Mouse (Mus musculus) neural tube, embryonic 11.5 days (tissue): Measurements from ENCODE around the gene Npc2. TPM values are rescaled to one million over a fixed set of nuclear protein-coding genes. Genes with fewer than 3 reads are reported as not detected.

Experiments used
- ATAC-seq: fragments of 200-750 bp; cut with Nextera tagmentation; 2 replicates; pipeline ENCODE4 v1.8.0; 2017; ENCODE audit warnings: moderate number of reproducible peaks, mild to moderate bottlenecking, moderate TSS enrichment, moderate library complexity; ENCODE audit not compliant: insufficient read depth, low FRiP score, low TSS enrichment
- DNase-seq: peaks from one replicate; pipeline ENCODE4 v3.0.0-alpha.2; 2015; ENCODE audit warnings: low spot score
- H3K27ac ChIP-seq: fragments of 300-500 bp; sonication (generic); 2 replicates; pipeline ENCODE4 v1.5.1; 2014; ENCODE audit warnings: low read depth, mild to moderate bottlenecking, low read length
- H3K27me3 ChIP-seq: fragments of 300-500 bp; sonication (generic); 2 replicates; pipeline ENCODE4 v1.6.1; 2014; ENCODE audit warnings: mild to moderate bottlenecking, low read length, mixed read lengths; ENCODE audit not compliant: control insufficient read depth, insufficient read depth
- H3K36me3 ChIP-seq: fragments of 300-500 bp; sonication (generic); 2 replicates; pipeline ENCODE4 v1.6.1; 2014; ENCODE audit warnings: mild to moderate bottlenecking, low read length, moderate library complexity, mixed read lengths; ENCODE audit not compliant: control insufficient read depth, insufficient read depth
- H3K4me1 ChIP-seq: fragments of 300-500 bp; sonication (generic); 2 replicates; pipeline ENCODE4 v1.6.1; 2014; ENCODE audit warnings: low read length, mixed read lengths; ENCODE audit not compliant: control insufficient read depth, insufficient read depth
- H3K4me2 ChIP-seq: fragments of 300-500 bp; sonication (generic); 2 replicates; pipeline ENCODE4 v1.6.1; 2014; ENCODE audit warnings: low read depth, mild to moderate bottlenecking, moderate library complexity
- H3K4me3 ChIP-seq: fragments of 300-500 bp; sonication (generic); 2 replicates; pipeline ENCODE4 v1.5.1; 2014; ENCODE audit warnings: low read depth, low read length
- H3K9ac ChIP-seq: fragments of 300-500 bp; sonication (generic); 2 replicates; pipeline ENCODE4 v1.6.1; 2014; ENCODE audit warnings: mild to moderate bottlenecking, low read length
- H3K9me3 ChIP-seq: fragments of 300-500 bp; sonication (generic); 2 replicates; pipeline ENCODE4 v1.6.1; 2016; ENCODE audit warnings: low read length; ENCODE audit not compliant: control insufficient read depth
- WGBS: fragments of 180-500 bp; shearing (Covaris S2); extraction: QIAGEN DNeasy Blood & Tissue Kit; methylation state at CpG from one replicate; pipeline ENCODE4 v1.1.7; 2014; 5-methylcytosine and 5-hydroxymethylcytosine counted together
- polyA plus RNA-seq: library from polyadenylated mRNA; unstranded; fragments of >200 nt; fragmentation: Nextera tagmentation; extraction: Ambion mirVana; gene quantifications from 2 replicates; pipeline ENCODE4 v1.2.1, GENCODE M21; 2014

Npc2 gene
- polyA plus RNA-seq, 1 experiment from 2014 or later, result 85.3 TPM

DNA sequence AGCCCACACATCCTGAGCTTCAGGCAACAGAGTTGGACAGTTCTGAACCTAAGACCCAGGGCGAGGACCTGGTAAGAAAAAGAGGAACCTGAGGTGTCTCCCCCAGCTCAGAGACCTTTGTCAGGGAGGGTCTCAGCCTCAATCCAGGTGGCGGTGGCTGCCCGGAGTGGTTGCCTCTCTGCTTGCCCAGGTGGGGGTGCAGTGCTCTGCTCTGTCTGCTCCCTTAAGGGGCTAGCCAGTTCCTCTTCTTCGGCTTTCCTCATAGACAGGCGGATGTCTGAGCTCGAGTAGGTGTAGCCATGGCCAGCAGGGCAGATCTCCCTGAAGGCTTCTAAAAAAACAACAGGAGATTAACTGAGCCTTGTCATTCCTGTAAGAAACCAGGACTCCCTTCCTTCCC is 36.1 kb upstream of the Npc2 start:
- no peaks in the 10 kb centered on the region for H3K27me3 ChIP-seq
- DNase-seq (no peak), ATAC-seq (no peak)
- H3K9ac ChIP-seq, result no peak overlapping the region
- WGBS, result 80% methylated on average over 6 of the region's 6 CpGs
- no peak overlapping the region for H3K4me3 ChIP-seq
- no peaks in the 10 kb centered on the region for H3K4me1 ChIP-seq
- no peak overlapping the region for H3K27ac ChIP-seq
- no peaks in the 10 kb centered on the region for H3K9me3 ChIP-seq
- H3K36me3 ChIP-seq, result no peaks in the 10 kb centered on the region
- H3K4me2 ChIP-seq, result no peak overlapping the region

DNA sequence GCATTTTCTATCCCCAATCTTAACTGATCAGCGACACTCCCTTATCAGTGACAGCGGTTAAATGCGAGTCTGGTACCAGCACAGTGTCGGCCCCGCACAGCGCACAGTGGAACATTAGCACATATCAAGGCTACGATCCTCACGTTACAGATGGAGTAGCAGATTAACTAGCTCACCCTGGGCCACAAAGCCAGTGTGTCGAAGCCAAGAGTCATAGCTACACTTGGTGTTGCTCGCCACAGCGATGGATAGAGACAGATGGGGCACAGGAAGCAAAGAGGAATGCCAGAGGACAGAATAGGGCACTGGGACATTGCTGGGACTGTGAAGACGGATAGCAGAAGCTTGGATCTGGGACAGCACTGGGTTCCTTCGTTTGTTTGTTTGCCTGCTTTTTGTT is 34.4 kb upstream of the Npc2 start:
- Histone ChIP-seq H3K27me3 (no peaks in the 10 kb centered on the region), H3K4me2 (no peak overlapping the region), H3K9me3 (no peaks in the 10 kb centered on the region), H3K9ac (no peak overlapping the region), H3K27ac (no peak overlapping the region), H3K4me3 (no peak overlapping the region), H3K36me3 (no peaks in the 10 kb centered on the region), H3K4me1 (no peaks in the 10 kb centered on the region)
- WGBS, result 86% methylated on average over 13 of the region's 13 CpGs
- no peak for DNase-seq
- ATAC-seq, result no peak

DNA sequence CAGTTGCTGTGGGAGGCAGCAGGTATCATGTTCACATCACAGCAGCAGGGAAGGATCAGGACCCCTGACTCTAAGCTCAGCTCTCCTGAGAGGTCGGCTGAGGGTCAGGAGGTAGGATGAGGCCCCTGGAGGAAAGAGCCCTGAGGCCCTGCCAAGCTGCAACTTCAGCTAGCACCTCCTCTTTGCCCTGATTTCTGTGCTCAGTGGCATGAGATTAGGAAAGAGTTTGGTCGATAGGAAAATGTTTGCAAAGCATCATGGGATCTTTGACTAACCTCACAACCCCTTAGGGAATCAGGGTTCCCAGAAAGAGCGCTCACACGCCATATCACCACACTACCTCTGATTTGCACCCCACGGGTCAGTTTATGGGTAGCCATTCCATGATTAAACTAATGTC is 33.8 kb upstream of the Npc2 start:
- Histone ChIP-seq H3K36me3 (no peaks in the 10 kb centered on the region), H3K4me1 (no peaks in the 10 kb centered on the region), H3K9me3 (no peaks in the 10 kb centered on the region), H3K4me3 (no peak overlapping the region), H3K27me3 (no peaks in the 10 kb centered on the region), H3K27ac (no peak overlapping the region), H3K4me2 (no peak overlapping the region), H3K9ac (no peak overlapping the region)
- WGBS, result 68% methylated on average over 5 of the region's 5 CpGs
- no peak for DNase-seq
- no peak for ATAC-seq

DNA sequence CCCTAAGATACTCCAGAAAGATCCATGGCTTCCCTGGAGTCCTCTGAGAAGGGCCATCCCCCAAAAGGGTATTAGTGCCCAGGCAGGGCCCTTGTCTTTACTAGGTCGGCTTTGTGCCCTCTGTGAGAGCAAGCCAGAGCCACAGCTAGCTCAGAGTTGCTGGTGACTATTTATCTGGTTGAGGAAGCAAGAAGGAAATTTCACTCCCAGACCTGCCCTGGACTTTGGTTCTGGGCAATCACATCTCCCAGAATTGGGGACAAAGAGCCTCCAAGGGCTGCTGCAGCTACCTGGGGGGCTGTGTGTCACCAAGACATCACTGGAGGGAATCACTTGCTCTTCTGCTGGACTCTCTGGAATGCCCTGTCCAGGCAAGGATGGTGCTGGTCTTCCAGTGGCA is 33.1 kb upstream of the Npc2 start:
- Histone ChIP-seq H3K4me1 (no peaks in the 10 kb centered on the region), H3K27ac (no peak overlapping the region), H3K9ac (no peak overlapping the region), H3K27me3 (no peaks in the 10 kb centered on the region), H3K4me2 (no peak overlapping the region), H3K36me3 (no peaks in the 10 kb centered on the region), H3K4me3 (no peak overlapping the region), H3K9me3 (no peaks in the 10 kb centered on the region)
- DNase-seq (no peak), ATAC-seq (no peak)
- 79% methylated on average over 1 of the region's 1 CpGs for WGBS

DNA sequence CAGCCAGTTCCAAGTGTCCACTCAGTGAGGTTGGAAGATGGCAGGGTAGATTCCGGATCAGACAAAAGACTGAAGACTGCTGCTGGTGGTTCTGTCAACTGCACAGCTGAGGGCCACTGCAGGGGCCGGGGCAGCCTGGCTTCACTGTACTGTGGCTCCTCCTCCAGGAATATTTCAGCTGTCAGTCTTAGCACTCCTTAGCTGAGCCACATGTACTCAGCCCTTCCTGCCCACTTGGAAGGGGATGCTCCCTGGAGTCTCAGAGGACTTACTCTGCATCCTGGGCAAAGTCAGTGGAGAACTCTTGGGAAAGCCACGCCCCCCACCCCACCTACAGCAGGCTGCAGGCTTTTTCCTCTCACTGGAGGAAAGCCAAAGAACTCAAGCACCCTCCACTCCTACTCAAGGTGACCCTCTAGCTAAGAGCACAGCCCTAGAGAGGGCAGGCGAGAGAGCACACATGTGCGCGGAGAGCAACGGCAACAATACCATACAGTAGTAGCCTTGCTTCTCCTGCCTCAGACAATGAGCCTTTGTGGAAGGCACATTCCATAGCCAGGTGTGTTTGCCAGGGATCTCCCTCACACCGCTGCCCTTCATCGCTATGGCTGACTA is 32.4 kb upstream of the Npc2 start:
- no peaks in the 10 kb centered on the region for H3K36me3 ChIP-seq
- no peak overlapping the region for H3K9ac ChIP-seq
- H3K27ac ChIP-seq, result no peak overlapping the region
- no peak overlapping the region for H3K4me2 ChIP-seq
- no peaks in the 10 kb centered on the region for H3K4me1 ChIP-seq
- WGBS, result 79% methylated on average over 9 of the region's 9 CpGs
- H3K27me3 ChIP-seq, result no peaks in the 10 kb centered on the region
- DNase-seq (no peak), ATAC-seq (no peak)
- no peak overlapping the region for H3K4me3 ChIP-seq
- H3K9me3 ChIP-seq, result no peaks in the 10 kb centered on the region

DNA sequence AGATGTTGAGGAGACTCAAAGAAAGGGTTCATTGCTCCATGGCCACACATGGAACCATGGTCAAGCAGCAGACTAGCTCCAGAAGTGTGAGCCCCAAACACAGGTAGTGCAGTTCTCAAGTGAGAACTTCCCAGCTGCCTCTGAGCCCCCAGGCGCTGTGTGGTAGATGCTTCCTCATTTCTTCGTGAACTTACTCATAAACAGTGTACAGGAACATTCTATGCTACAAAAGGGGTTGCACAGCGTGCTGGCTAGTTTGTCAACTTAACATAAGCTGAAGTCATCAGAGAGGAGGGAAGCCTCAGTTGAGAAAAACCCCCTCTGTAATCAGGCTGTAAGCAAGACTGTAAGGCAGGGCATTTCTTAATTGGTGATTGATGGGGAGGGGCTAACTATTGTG is 29.7 kb upstream of the Npc2 start:
- H3K36me3 ChIP-seq, result no peaks in the 10 kb centered on the region
- no peak overlapping the region for H3K27ac ChIP-seq
- H3K9ac ChIP-seq, result no peak overlapping the region
- H3K4me2 ChIP-seq, result no peak overlapping the region
- WGBS, result 91% methylated on average over 3 of the region's 3 CpGs
- H3K9me3 ChIP-seq, result no peaks in the 10 kb centered on the region
- DNase-seq, result no peak
- ATAC-seq, result no peak
- no peak overlapping the region for H3K4me3 ChIP-seq
- no peaks in the 10 kb centered on the region for H3K27me3 ChIP-seq
- H3K4me1 ChIP-seq, result no peaks in the 10 kb centered on the region

DNA sequence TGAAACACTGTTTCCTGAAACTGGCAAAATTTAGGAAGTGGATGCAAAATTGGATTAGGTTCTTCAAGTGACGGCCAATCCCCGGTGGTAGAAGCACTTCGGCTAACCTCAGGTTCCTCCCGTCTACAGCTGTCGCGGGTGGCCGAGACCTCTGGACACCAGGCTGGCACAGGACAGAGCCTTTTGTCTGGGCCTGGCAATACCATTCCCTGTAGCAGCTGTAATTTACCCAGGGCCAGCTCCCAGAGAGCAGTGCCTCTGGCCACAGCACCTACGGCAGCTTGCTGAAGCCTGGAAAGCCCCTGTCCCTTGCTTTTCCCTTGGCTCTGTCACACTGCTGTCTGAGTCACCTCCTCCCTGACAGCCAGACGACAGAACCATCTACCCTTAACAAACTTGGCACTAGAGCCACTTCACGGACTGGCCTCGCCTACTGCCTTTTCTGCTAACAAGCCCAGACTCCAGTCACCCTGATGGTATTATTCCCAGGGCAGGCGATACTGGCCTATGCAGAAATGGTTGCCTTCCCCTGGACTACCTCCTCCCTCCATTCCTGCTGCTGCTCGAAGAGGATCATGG is 28.7 kb upstream of the Npc2 start:
- Histone ChIP-seq H3K27me3 (no peaks in the 10 kb centered on the region), H3K4me3 (no peak overlapping the region), H3K4me2 (no peak overlapping the region), H3K4me1 (no peaks in the 10 kb centered on the region), H3K9ac (no peak overlapping the region), H3K36me3 (no peaks in the 10 kb centered on the region), H3K9me3 (no peaks in the 10 kb centered on the region), H3K27ac (no peak overlapping the region)
- ATAC-seq (no peak), DNase-seq (no peak)
- 85% methylated on average over 13 of the region's 13 CpGs for WGBS

DNA sequence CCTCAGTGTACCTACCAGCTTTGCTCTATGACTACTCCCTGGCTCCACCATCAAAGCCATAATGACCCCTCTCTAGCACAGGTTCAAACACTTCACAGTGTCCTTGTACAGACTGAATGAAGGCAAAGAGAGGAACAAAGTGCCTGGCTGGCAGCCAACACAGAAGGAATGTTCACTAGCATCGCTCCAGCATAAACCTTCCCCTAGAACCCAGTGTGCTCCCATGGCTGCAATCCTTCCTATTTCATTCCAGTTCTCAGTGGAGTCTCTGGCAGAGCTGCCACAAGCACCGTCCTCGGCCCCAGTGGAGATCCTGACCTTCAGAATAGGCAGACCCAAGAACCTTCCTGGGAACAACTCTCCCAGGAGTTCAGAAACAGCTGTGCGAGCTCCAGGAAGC is 27.5 kb upstream of the Npc2 start:
- WGBS, result 83% methylated on average over 4 of the region's 4 CpGs
- no peak for ATAC-seq
- H3K9ac ChIP-seq, result no peak overlapping the region

DNA sequence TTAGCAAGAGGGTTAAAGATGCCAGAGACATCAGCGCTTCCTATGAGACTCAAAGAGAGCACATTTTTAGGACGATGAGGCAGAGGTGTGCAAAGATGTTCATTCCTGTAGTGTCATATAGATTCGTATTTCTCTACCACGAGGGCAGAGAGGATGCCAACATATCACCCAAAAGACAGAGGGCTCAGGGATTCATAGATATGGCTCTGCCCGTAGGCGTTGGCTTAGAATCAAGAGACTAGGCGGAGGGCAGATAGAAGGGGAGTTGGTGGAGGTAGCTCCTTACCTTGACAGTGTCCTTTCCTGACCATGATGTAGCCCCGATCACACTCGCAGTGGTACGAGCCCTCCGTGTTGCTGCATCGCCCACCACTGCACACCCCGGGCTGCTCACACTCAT is 26.1 kb upstream of the Npc2 start:
- no peak overlapping the region for H3K9ac ChIP-seq
- H3K4me1 ChIP-seq, result no peaks in the 10 kb centered on the region
- no peak overlapping the region for H3K4me3 ChIP-seq
- no peak for ATAC-seq
- WGBS, result 93% methylated on average over 13 of the region's 13 CpGs
- no peak overlapping the region for H3K27ac ChIP-seq
- no peaks in the 10 kb centered on the region for H3K27me3 ChIP-seq
- no peak for DNase-seq
- H3K36me3 ChIP-seq, result no peaks in the 10 kb centered on the region
- H3K4me2 ChIP-seq, result no peak overlapping the region
- H3K9me3 ChIP-seq, result no peaks in the 10 kb centered on the region

More for the DNA sequence above, 27.5 kb upstream of the Npc2 start:
- Histone ChIP-seq H3K36me3 (no peaks in the 10 kb centered on the region), H3K9me3 (no peaks in the 10 kb centered on the region), H3K27me3 (no peaks in the 10 kb centered on the region), H3K4me2 (no peak overlapping the region), H3K4me1 (no peaks in the 10 kb centered on the region), H3K4me3 (no peak overlapping the region), H3K27ac (no peak overlapping the region)
- no peak for DNase-seq
